Mouse (Mus musculus) gastrocnemius, postnatal 4 days (tissue): ENCODE results near the gene Rps27. TPM values are rescaled to one million over a fixed set of nuclear protein-coding genes. Genes with fewer than 3 reads are reported as not detected.
"Not testable (repeated sequence)": the region's sequence is repeated elsewhere in the genome, so short reads cannot be mapped to it uniquely, and the experiment has no call there.

Experiments used
- DNase-seq, 2 experiments: peaks; one replicate each; pipeline ENCODE4 v3.0.0; 2021 to 2022; ENCODE audit warnings: low spot score in 2 of 2, mixed read lengths in 2 of 2
- long read RNA-seq, 2 experiments: library from polyadenylated mRNA; stranded (forward); transcript quantifications; one replicate each; pipeline ENCODE4 v2.0.0; 2021
- total RNA-seq, 2 experiments: library from RNA; stranded (reverse); gene quantifications; 2 replicates each; pipeline ENCODE4 v1.2.3; 2021

The Rps27 gene
- 1,000 to 10,000 TPM; 1,726 to 1,789 TPM for total RNA-seq
- long read RNA-seq, experiment 1, transcript Rps27-201 (4 exons, 345 nt), result major isoform, 179 of 183 reads
- long read RNA-seq, experiment 1, partial matches to known transcripts, result 0 of 183 reads
- long read RNA-seq, experiment 1, other reads (novel, unspliced or antisense), result 1 of 183 reads
- long read RNA-seq, experiment 2, transcript Rps27-201 (4 exons, 345 nt), result major isoform, 229 of 231 reads
- long read RNA-seq, experiment 2, partial matches to known transcripts, result 0 of 231 reads
- long read RNA-seq, experiment 2, other reads (novel, unspliced or antisense), result 0 of 231 reads

DNA sequence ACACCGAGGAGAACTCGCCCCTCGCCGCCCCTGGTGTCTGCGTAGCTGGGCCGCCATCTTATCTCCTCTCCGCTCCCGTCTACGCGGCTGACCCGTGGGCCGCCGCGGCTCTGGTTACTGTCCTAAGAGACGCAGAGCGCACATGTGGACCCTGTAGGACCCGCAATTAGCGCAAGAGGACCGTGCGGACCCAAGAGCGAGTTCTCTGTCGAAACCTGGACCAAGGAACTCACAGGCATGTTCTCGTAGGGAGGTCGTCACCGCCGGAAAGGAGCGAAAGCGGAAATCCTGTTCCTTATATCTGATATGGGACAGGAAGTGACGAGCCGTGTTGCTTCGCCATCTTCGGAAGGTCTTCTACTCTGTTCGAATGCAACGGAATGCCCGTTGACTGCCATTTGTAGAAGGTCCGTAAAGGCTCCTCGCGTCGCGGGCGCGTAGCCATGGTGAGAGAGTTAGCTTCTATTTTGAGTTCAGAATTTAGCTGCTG, at the start of gene Rps27, which contains the start of gene Rab13:
Gene Rps27, minus strand, starts transcription at position 275 of the 490 bp plus-strand sequence.
Gene Rab13, plus strand, starts transcription at position 319 of the 490 bp plus-strand sequence.
- DNase-seq, result peak; percentile 57 to 80

DNA sequence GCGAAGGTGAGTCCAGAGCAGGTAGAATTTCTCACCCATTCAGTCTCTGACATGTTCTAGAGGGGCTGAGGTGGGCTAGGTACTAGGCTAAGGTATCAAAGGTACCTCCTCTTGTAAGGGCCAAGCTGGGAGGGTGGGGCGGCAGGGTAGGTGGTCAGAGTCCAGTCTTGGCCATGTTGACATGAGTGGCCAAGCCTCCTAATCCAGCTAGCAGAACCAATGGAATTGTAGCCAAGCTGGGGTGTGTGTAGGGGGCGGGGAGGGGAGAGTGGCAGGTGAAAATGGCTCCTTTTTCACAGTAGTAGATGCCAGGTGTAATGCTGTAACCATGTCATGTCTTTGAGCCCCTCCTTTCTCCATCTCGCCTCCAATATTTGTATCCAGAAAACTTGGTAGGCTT, 45.1 kb upstream of the Rps27 start:
- DNase-seq, result no peak

DNA sequence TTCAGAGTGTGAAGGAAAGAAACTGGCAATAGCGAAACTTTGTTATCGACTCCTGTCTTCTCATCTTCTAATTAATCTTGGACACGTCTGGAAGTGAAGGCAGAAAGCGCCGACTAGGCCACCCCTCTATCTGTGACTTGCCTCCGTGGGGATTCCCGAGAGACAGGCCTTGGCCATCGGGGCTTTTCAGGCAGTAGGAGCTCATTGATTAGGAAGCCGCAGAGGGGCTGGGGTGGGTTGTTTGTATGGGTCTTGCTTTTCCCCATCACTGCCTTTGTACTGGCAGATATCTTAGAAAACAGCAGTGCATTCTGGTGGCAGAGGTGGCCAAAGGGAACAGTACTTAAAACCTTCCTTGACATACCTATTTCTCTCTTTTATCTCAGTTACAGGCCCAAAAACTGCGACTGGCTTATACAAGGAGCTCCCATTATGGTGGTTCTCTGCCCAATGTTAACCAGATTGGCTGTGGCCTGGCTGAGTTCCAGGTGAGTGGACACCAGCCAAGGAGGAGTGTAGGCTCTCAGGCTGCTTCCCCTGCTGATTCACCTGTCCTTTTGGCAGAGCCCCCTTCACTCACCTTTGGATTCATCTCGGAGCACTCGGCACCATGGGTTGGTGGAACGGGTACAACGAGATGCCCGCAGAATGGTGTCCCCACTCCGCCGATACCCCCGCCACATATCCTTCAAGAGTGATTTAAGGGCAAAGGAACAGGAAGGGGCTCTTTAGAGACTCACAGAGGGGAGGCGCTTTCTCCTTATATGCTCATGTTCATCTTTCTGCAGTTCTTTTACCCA, 43.5 kb upstream of the Rps27 start:
- DNase-seq, result no peak

DNA sequence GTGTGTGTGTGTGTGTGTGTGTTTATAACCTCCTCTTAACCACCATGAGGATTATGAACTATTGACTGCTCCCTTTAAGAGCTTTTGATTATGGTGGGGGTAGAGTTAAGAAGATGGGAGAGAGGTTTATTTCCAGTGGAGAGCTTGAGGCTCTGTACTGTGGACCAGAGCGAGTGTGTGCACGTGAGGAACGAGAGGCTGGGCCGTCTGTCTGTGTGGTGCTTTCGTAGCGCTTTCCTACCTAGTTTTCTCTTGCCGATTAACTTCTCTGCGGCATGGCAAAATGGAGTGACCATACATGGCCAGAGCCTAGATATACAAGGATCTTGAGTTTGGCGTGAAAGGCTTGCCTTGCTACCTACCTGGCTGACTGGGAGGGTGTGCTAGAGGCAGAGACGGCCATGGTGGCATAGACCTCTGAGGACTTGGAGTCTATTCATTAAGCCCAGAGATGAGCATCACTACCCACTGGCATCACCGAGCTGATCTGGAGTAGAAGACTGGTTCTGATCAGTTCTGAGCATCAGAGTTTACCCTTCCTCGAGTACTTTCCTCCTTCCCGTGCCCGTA, 42.4 kb upstream of the Rps27 start:
- no peak for DNase-seq

DNA sequence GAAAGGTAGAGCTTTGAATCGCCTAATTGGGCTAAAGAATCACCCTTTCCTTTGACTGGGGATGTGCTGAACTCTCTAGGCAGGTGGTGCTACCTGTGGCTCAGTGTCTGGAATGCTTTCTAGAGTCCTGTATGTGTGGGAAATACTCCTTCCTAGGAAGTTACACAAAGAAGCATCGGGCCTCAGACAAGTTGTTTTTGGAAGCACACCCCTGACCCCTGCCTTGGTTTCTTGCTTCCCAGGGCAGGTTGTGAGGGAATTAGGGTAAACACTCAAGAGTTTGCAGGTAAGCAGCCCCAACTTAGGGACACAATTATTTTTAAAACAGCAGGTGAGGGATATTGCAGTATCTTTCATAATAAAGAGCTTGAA, 41.7 kb upstream of the Rps27 start:
- DNase-seq, result no peak

DNA sequence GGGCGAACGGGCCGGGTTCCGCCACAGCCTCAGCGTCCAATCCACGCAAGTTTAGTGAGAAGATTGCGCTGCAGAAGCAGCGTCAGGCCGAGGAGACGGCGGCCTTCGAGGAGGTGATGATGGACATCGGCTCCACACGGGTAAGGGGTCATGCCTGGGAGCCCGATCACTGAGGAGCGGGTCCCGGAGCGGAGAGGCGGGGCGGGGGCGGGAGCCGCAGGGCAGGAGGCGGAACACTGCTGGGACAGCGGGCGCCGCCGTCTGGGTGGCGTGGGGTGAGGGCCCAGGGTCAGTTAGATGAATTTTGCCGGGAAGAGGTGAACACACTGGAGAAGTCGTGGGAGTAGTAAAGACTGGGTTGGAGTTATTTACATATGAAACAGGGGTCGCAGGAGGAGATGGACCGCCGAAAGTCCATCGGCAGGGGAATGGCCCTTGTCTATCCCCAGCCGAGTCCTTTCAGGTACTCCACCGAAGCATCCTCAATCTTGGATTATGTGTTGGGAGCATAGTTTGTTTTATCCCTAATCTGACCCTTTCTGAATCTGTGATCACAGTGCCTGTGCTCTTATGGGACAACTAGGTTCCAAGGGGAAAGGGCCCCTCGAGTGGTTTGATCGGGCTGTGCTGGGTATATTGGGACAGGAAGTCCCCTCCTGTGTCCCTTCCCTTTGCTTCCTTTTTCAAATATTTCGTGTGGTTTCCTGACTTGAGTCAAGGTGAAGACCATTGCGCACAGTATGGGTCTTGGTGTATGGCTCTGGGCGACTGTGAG, 41.2 kb upstream of the Rps27 start:
- DNase-seq, result peak in 1 of 2 experiments; percentile 62

DNA sequence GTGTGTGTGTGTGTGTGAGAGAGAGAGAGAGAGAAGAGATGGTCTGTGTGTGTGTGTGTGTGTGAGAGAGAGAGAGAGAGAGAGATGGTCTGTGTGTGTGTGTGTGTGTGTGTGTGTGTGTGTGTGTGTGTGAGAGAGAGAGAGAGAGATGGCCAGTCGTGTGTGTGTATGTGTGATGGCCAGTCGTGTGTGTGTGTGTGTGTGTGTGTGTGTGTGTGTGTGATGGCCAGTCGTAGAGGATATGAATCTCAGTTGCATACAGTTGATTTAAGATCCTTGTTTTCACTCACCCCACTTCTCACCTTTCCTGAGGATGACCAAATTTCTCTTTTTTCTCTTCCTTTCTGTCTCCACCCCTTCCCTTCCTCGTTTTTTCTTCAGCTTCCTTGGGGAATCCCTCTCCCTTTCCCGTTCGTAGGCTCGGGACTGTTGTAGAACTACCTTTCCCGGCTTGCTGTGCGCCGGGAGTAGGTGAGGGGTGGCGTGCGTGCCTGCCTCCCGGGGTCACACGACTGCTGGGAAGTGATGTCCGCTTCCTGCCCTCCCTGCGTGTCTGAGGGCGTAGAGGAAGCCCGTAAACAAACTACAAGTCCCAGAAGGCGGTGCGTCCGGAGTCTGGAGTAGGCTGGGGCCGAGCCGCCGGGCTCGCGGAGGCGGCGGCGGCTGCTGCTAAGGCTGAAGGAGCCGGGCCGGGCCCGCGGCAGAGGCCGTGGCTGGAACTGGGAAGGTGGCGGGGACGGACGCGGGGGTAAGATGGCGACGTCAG, 40.4 kb upstream of the Rps27 start, which contains the start of gene Crtc2:
Gene Crtc2, plus strand, starts transcription at position 511 of the 766 bp plus-strand sequence.
- peak; percentile 87 to 93 for DNase-seq

DNA sequence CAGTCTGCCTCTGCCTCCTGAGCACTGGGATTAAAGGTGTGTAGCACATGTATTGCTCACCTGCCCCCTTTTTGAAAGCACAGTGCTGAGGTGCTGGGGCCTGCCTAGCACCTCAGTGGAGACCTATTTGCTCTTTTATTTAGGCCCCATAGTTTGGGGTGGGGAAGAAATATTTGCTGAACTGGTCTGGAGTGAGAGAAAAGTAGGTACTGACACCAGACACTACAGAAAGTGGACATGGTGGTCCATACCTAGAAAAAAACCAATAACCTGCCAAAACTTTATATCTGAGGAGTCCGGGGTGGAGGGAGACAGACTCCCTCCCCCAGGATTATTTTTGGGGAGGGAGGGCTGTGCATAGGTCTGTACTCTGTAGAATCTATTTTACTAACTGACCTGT, 39.7 kb upstream of the Rps27 start:
- not testable (repeated sequence) for DNase-seq

DNA sequence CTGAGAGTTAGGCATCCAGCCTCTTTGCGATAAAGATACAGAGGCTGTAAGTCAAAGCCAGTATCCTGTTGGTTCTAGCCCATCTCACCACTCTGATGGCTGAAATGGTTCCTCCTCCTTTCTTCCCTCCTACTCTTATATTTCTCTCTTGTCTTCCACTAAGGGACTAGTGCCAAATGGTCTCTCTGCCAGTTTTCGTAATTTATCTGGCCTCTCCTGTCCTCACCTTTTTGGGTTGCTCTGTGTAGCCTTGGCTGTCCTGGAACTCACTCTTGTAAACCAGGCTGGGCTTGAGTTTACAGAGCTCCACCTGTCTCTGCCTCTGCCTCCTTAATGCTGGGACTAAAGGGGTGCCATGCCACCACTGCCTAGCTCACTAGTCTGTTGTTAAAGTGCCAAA, 39.2 kb upstream of the Rps27 start:
- not testable (repeated sequence) for DNase-seq

DNA sequence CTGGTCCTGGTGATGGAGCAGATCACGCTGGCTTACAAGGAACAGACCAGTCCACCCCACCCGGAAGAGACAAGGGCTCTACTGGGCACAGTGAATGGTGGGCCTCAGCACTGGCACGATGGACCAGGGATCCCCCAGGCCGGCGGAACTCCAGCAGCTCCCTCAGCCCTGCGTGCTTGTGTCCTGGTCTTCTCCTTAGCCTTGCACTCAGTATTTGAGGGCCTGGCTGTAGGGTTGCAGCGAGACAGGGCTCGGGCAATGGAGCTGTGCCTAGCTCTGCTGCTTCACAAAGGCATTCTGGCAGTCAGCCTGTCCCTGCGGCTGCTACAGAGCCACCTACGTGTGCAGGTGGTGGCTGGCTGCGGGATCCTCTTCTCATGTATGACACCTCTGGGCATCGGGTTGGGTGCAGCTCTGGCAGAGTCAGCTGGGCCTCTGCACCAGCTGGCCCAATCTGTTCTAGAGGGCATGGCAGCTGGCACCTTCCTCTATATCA, 38.3 kb upstream of the Rps27 start:
- not testable (repeated sequence) for DNase-seq

DNA sequence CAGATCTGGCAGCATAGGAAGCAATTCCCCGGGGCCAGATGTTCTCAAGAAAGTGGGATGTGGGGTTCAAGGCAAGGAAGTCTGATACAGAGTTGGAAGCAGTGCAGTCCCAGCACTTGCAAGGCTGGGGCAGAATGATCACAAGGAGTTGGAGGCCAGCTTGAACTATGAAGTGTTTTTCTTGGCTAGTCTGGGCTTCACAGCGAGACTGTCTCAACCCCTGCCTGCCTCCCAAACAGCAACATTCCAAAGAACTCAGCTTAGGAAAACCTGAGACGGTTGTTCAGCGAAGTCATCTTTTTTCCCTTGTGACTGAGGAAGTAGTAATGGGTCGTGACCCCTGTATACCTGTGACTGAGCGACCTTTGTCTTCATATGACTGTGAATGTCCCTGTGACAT, 37.3 kb upstream of the Rps27 start:
- no peak for DNase-seq

DNA sequence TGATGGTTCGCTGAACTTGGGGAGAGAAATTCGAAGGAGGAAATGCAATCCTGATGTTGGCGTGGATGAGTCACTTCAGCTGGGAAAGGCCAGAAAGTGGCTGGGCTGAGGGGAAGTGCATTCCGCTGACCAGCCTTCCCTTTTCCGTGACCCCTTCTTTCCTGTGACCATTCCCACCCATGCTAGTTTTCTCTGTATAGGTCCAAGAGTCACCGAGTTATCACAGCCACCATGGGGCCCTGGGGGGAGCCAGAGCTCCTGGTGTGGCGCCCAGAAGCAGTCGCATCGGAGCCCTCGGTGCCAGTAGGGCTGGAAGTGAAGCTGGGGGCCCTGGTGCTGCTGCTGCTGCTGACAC, 35.3 kb upstream of the Rps27 start:
- DNase-seq, result peak in 1 of 2 experiments; percentile 39

DNA sequence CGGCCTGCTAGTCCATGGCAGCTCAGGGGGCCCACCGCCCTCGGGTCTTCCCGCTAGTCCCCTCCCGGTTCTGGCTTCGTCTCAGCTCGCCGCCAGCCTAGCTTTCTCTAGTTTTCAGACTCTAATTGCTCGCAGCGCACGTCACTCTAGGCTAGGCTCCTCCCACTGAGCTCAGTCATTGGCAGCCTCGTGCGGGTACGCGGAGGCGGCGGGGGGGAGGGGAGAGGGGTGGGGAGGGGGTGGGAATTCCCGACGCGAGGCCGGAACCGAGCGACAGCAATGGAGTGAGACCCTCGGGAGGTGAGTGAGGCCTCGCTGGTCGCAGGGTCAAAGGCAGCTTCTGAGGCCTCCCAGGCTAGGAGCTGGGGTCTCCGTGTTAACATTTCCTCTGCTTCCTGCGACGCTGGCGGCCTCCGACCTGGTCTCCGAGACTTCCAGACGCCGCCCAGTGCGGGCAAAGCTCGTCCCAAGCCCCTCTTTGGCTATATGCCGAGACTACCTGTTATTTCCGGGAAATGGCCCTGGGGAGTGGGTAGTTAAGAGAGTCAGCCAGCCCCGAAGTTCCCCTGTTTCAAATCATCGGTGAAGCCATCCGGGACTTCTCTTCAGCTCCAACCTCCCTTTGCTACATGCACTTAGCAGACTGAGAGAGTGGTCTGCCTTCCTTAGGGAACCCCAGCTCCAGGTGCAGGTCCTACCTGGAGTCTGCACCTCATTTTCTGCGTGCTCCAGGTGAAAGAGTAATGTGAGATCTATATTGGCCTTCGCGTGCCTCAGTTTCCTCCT, 34.7 kb upstream of the Rps27 start, which contains the start of gene Slc39a1:
Gene Slc39a1, plus strand, starts transcription at position 213 of the 786 bp plus-strand sequence.
- DNase-seq, result peak; percentile 81 to 94

DNA sequence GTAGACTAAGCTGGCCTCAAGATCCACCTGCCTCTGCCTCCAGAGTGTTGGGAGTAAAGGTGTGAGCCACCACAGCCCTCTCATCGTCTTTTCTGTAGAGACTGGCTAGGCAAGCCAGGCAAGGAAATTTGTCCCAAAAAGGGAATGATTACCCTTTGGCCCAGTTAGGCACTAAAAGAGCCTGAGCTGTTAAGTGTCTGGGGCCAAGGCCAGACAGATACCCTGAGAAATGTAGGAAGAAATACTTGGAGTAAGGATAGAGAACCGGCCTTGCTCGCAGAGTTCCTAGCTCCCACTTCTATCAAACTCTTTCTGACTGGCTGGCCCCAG, 34.1 kb upstream of the Rps27 start:
- no peak for DNase-seq

DNA sequence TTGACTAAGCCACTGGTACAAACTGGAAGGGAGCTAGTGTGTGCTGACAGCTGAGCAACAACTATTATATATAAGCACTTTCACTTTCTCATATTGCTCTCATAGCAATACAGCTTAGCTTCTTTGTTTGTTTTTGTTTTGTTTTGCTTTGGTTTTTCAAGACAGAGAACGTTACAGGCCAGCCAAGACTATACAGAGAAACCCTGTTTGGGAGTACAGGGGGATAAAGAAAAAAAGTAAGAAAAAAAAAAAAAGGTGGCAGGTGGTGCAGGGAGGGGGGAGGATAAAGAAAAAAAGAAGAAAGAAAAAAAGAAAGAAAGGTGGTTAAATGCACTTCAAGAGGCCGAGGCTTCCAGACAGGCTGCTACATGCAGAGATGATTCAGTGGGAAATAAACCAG, 32.0 kb upstream of the Rps27 start:
- DNase-seq, result no peak

DNA sequence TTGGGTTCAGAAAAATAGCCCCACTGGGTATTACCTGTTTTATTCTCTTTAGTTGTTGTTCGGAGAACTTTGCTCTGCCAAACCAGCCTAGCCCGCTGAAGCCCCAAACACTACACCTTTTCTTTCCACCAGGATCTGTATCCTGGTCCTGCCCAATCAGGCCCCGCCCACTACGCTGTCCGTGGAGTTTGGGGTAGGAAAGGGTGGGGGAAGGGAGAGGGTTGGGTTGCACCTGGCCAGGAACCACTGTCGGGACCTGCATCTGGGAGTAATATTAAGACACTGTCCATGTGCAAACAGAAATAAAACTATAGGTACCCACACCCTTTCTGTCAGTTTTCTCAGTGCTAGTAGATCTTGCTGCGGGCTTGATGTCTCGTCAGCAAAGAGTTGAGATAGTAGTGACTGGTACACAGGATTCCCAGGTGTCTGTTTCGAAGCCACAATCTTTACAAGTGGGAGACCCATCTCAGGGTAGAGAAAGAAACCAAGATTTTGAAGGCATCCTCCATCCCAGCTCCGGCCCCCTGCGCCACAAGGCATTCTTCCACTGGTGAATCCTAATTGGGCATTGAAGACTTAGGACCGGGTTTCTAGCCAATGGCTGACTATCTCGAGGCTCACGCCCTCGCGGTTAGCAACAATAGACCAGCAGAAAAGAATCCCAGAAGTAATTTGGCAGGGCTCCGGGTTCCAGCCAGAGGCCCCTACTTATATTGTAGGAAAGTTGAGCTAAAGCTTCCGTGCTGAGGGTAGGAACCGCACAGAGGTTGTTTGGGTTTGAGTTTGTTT, 29.7 kb upstream of the Rps27 start, which contains the start of gene Creb3l4:
Gene Creb3l4, minus strand, starts transcription at position 529 of the 792 bp plus-strand sequence.
- DNase-seq, result peak in 1 of 2 experiments; percentile 63

DNA sequence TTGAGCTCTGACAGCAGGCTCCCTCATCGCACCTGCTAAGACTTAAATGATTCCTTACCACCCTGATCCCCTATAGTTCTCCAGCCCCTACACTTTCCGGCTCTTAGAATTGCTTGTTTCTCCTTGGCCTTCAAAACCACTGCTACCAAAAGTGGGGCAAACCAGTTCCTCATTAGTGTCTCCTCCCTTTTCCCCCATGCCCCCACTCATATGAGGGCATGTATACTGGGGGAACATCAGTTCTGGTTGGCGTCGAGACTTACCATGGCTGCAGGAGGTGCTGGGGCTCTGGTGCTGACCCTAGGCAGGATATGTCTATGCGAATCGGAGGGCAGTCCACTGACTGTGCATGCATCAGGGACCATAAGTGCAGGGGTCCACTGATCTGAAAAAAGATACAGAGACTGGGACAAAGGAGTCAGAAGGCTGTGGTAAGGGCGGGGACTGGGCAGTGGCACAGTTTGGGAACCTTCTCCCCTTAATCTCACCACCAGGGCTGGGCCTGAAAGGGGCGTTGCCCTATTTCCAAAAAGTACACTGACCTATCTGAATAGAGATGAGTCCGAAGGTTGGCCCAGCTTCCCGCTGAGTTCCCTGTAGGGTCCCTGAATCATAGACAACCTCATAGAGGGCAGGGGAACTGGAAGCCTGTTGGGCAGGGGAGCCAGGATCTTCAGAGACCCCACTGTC, 28.4 kb upstream of the Rps27 start:
- no peak for DNase-seq

DNA sequence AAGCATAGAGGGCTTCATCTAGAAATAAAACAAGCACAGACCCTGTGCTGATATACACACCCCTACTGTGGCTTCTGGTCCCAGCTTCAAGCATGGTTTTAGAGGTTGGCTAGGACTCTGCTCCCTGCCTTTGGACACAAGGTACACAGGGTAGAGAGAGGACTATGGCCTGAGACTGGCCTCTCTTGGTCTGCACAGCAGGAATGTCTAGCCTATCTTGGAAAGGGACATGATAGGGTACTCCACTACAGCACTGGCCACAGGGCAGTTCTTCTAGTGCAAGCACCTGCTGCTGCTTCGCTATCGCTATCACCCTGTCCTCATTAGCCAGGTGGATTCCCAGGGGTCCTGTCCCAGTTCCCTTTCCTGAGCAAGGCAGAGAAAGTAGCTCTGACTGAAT, 27.8 kb upstream of the Rps27 start:
- DNase-seq, result no peak
